Mouse (Mus musculus) ovary, adult 2 months (tissue): Measurements from ENCODE around the gene Zfp157. TPM values are rescaled to one million over a fixed set of nuclear protein-coding genes. Genes with fewer than 3 reads are reported as not detected.

Source experiments
- polyA plus RNA-seq: library from polyadenylated mRNA; depleted of rRNA; stranded (reverse); fragments of >200 nt; gene quantifications from 2 replicates; pipeline ENCODE4 v1.2.3, GENCODE M21; 2012; rRNA removed

The Zfp157 gene
- 5.4 and 7.7 TPM in 2 replicates for polyA plus RNA-seq

DNA sequence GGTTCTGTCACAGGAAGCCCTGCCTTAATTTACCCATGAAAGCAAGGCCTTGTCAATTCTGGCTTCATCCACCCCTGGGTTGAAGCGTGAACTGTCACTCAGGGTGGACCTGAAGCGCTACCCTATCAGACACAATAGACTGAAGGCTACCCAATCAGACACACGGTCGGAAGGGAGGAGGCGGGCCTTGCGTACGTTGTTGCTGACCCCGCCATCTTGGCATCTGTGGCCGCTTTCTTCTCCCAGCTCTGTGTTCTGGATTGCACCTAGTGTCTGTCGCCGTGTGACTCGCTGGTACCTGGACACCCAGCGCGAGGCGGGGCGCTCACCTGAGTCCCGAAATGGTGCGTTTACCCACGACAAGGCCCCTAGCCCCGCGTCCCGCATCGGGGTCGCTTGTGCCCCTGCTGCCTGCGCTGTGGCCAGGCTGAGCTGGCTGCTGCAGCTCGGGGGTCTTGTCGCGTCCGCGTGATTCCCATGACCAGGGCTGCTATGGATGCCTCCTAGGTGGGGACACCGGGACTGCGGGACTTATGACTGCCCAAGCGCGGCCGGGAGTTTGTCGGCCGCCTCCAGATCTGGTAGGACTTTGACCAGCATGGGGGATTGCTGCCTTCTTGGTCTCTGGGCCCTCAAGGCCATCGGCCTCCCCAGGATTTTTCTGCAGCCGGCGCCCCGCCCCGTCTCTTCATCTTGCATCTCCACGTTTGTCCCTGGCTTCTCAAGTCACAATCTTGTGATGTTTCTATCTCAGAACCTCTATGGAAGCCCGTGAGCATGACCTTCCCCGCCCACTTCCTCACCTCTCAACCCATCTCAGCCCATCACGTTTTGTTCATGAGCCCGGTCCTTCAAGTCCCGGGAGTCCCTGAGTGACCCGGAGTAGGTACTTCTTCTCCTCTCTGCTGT lies at the start of gene Zfp157:
Gene Zfp157, plus strand, starts transcription at position 183 of the 909 bp plus-strand sequence.

Other genes starting within 250 kb of the Zfp157 start
- 13.3 and 13.7 TPM in 2 replicates for gene Mblac1, start 247.2 kb upstream of the Zfp157 start, polyA plus RNA-seq
- gene Nxpe5, start 215.6 kb upstream of the Zfp157 start, polyA plus RNA-seq: 1.2 and 1.5 TPM in 2 replicates
- gene Lamtor4, start 186.0 kb upstream of the Zfp157 start, polyA plus RNA-seq: 194 and 210 TPM in 2 replicates
- gene BC037034, start 177.4 kb upstream of the Zfp157 start, polyA plus RNA-seq: 74.3 and 81.7 TPM in 2 replicates
- gene Gal3st4, start 168.6 kb upstream of the Zfp157 start, polyA plus RNA-seq: 1.1 and 1.8 TPM in 2 replicates
- gene Gm43720, start 161.5 kb upstream of the Zfp157 start, polyA plus RNA-seq: not detected in 2 replicates
- gene Gpc2, start 161.5 kb upstream of the Zfp157 start, polyA plus RNA-seq: 14.6 and 20.1 TPM in 2 replicates
- gene Stag3, start 161.2 kb upstream of the Zfp157 start, polyA plus RNA-seq: 1.4 and 2.9 TPM in 2 replicates
- gene Pvrig, start 99.5 kb upstream of the Zfp157 start, polyA plus RNA-seq: 0.19 and 0.22 TPM in 2 replicates
- gene 1700123K08Rik, start 123.2 kb downstream of the Zfp157 start, polyA plus RNA-seq: not detected in 2 replicates
- gene Zfp68, start 178.3 kb downstream of the Zfp157 start, polyA plus RNA-seq: 6.1 and 7.4 TPM in 2 replicates
- gene A430033K04Rik, start 181.4 kb downstream of the Zfp157 start, polyA plus RNA-seq: 2.7 and 3.9 TPM in 2 replicates